Mouse (Mus musculus): Measurements from ENCODE around the gene Kif2c.

- TF ChIP-seq CTCF (IDR thresholded peaks at IDR 0.05; ENCODE audit: insufficient read depth, low read depth, low read length) (no peak), POLR2A (IDR thresholded peaks at IDR 0.05; ENCODE audit: insufficient read depth, low read depth, low read length) (no peak)
Measured at GRCm38 (mm10) chr4:117145248-117145647, 37.2 kb downstream of the Kif2c start.
